Mouse (Mus musculus) midbrain, embryonic 14.5 days (tissue): ENCODE results near the gene Rpl36al. TPM values are rescaled to one million over a fixed set of nuclear protein-coding genes. Genes with fewer than 3 reads are reported as not detected.
"Not testable (repeated sequence)": the region's sequence is repeated elsewhere in the genome, so short reads cannot be mapped to it uniquely, and the experiment has no call there.

ENCODE experiments used
- ATAC-seq: fragments of 200-750 bp; cut with Nextera tagmentation; 2 replicates; pipeline ENCODE4 v1.8.0; 2017; ENCODE audit warnings: moderate number of reproducible peaks, moderate library complexity; ENCODE audit not compliant: low FRiP score, low TSS enrichment
- DNase-seq: peaks from one replicate; pipeline ENCODE4 v3.0.0-alpha.2; 2015
- H3K27ac ChIP-seq: fragments of 300-500 bp; sonication (generic); replicated peaks from 2 replicates; pipeline ENCODE4 v1.5.1; 2014; ENCODE audit warnings: mild to moderate bottlenecking, low read depth, low read length, moderate library complexity
- H3K27me3 ChIP-seq: fragments of 300-500 bp; sonication (generic); 2 replicates; pipeline ENCODE4 v1.6.1; 2014; ENCODE audit warnings: low read length, control low read depth, mixed read lengths; ENCODE audit not compliant: control insufficient read depth, insufficient read depth
- H3K36me3 ChIP-seq: fragments of 300-500 bp; sonication (generic); 2 replicates; pipeline ENCODE4 v1.6.1; 2014; ENCODE audit warnings: low read length, control low read depth; ENCODE audit not compliant: control insufficient read depth, insufficient read depth
- H3K4me1 ChIP-seq: fragments of 300-500 bp; sonication (generic); 2 replicates; pipeline ENCODE4 v1.6.1; 2014; ENCODE audit warnings: mild to moderate bottlenecking, antibody characterized with exemption, low read length, control low read depth; ENCODE audit not compliant: control insufficient read depth, insufficient read depth
- H3K4me2 ChIP-seq: fragments of 300-500 bp; sonication (generic); 2 replicates; pipeline ENCODE4 v1.6.1; 2014; ENCODE audit warnings: mild to moderate bottlenecking, low read length, moderate library complexity
- H3K4me3 ChIP-seq: fragments of 300-500 bp; sonication (generic); replicated peaks from 2 replicates; pipeline ENCODE4 v1.5.1; 2014; ENCODE audit warnings: low read depth, low read length
- H3K9ac ChIP-seq: fragments of 300-500 bp; sonication (generic); replicated peaks from 2 replicates; pipeline ENCODE4 v1.6.1; 2014; ENCODE audit warnings: mild to moderate bottlenecking, low read length, moderate library complexity
- H3K9me3 ChIP-seq: fragments of 300-500 bp; sonication (generic); 2 replicates; pipeline ENCODE4 v1.6.1; 2016; ENCODE audit warnings: low read length, control low read depth, mixed read lengths; ENCODE audit not compliant: control insufficient read depth
- WGBS: fragments of 180-500 bp; shearing (Covaris S2); extraction: QIAGEN DNeasy Blood & Tissue Kit; methylation state at CpG from one replicate; pipeline ENCODE4 v1.1.7; 2014; 5-methylcytosine and 5-hydroxymethylcytosine counted together
- polyA plus RNA-seq: library from polyadenylated mRNA; unstranded; fragments of >200 nt; fragmentation: Nextera tagmentation; extraction: Ambion mirVana; gene quantifications from 2 replicates; pipeline ENCODE4 v1.2.1, GENCODE M21; 2014

Rpl36al gene
- polyA plus RNA-seq, 1 experiment from 2014 or later = 340 TPM

DNA sequence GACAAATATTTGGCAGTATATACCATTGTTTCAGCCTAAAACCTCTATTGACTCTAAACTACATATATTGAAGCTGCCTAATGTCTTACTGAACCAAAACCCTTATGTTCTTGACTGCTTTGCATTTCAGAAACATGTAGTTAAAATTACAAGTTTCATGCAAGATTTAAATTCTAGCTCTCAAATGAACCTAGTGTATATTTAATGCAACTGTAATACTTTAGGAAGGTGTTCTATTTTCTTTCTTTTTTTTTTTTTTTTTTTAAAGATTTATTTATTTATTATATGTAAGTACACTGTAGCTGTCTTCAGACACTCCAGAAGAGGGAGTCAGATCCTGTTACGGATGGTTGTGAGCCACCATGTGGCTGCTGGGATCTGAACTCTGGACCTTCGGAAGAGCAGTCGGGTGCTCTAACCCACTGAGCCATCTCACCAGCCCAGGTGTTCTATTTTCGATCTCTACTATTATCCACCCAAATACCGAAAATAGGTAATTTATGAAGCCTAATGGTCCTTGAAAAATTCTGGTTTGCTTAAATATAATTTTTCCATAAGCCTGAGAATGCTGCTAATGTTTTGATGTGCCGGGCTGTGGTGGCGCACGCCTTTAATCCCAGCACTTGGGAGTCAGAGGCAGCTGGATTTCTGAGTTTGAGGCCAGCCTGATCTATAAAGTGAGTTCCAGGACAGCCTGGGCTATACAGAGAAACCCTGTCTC lies 16.9 kb downstream of the Rpl36al start:
- not testable (repeated sequence) for H3K9ac ChIP-seq, H3K4me1 ChIP-seq, ATAC-seq, H3K27ac ChIP-seq, DNase-seq, H3K9me3 ChIP-seq, H3K27me3 ChIP-seq, H3K4me3 ChIP-seq, H3K4me2 ChIP-seq, H3K36me3 ChIP-seq
- WGBS = 68% methylated on average over 8 of the region's 8 CpGs

- Histone ChIP-seq H3K36me3 (no peaks in the 10 kb centered on the region), H3K9ac (no peak overlapping the region), H3K4me1 (peaks cover 5% of the 10 kb centered on the region; the same call in 1 of the 2 replicates), H3K4me3 (no peak overlapping the region), H3K9me3 (no peaks in the 10 kb centered on the region), H3K27ac (no peak overlapping the region), H3K4me2 (no peak overlapping the region), H3K27me3 (no peaks in the 10 kb centered on the region)
- ATAC-seq (no peak), DNase-seq (no peak)
- WGBS = 59% methylated on average over 3 of the region's 3 CpGs
Observed at GRCm38 (mm10) chr12:69164904-69165303, 19.0 kb downstream of the Rpl36al start.

DNA sequence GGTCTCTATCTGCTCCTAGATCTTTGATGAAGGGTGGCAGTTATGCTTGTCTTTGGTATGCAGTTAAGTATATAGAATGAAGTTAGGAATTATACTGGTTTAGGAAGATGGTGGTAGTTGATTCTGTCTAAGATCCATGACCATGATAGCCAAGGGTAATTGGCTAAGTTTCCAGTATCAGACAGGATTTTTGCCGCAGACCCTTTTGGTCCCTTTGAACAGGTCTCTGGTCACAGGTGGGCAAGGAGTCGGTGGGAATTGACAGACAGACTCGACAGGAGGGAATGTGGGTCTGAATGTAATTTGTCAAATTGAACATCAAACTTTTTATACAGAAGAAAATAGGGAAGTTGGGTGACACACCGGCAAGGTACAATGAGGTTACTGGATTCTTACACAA lies 20.3 kb downstream of the Rpl36al start:
- not testable (repeated sequence) for ATAC-seq

DNA sequence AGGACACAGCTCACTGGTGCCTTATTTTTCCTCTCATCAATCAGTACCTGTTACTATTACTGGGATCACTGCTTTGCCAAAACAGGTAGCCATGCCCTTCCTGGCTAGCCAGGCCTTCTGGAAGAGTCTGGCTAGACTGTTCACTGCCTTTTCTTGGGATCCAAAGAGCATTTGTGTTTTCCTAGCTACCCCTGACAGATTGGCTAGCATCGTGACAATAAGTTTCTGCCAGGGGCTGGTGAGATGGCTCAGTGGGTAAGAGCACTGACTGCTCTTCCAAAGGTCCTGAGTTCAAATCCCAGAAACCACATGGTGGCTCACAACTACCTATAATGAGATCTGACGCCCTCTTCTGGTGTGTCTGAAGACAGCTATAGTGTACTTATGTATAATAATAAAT lies 23.2 kb downstream of the Rpl36al start:
- not testable (repeated sequence) for H3K27me3 ChIP-seq, H3K9ac ChIP-seq, H3K4me2 ChIP-seq, H3K9me3 ChIP-seq, ATAC-seq, H3K4me1 ChIP-seq, DNase-seq, H3K27ac ChIP-seq, H3K4me3 ChIP-seq
- 81% methylated on average over 2 of the region's 2 CpGs for WGBS
- H3K36me3 ChIP-seq = peaks cover 15% of the 10 kb centered on the region

More for the DNA sequence above, 20.3 kb downstream of the Rpl36al start:
- H3K9ac ChIP-seq, H3K4me1 ChIP-seq, H3K4me3 ChIP-seq, H3K4me2 ChIP-seq, H3K36me3 ChIP-seq, H3K27ac ChIP-seq, H3K27me3 ChIP-seq, DNase-seq, H3K9me3 ChIP-seq: not testable (repeated sequence)
- WGBS = 80% methylated on average over 4 of the region's 4 CpGs

- H3K27ac ChIP-seq = no peak overlapping the region; the same call in 1 of the 2 replicates
- no peak overlapping the region for H3K9ac ChIP-seq
- H3K4me3 ChIP-seq = peak overlapping the region; percentile 61; the same call in 1 of the 2 replicates
- no peaks in the 10 kb centered on the region for H3K9me3 ChIP-seq
- no peaks in the 10 kb centered on the region for H3K27me3 ChIP-seq
- H3K4me1 ChIP-seq = peaks cover 7% of the 10 kb centered on the region
- ATAC-seq (no peak; the same call in 1 of the 2 replicates), DNase-seq (peak; percentile 85)
- peak overlapping the region; percentile 32 for H3K4me2 ChIP-seq
- peaks cover 15% of the 10 kb centered on the region for H3K36me3 ChIP-seq
- 5% methylated on average over 9 of the region's 9 CpGs for WGBS
Observed at GRCm38 (mm10) chr12:69159578-69159940, 24.3 kb downstream of the Rpl36al start.

DNA sequence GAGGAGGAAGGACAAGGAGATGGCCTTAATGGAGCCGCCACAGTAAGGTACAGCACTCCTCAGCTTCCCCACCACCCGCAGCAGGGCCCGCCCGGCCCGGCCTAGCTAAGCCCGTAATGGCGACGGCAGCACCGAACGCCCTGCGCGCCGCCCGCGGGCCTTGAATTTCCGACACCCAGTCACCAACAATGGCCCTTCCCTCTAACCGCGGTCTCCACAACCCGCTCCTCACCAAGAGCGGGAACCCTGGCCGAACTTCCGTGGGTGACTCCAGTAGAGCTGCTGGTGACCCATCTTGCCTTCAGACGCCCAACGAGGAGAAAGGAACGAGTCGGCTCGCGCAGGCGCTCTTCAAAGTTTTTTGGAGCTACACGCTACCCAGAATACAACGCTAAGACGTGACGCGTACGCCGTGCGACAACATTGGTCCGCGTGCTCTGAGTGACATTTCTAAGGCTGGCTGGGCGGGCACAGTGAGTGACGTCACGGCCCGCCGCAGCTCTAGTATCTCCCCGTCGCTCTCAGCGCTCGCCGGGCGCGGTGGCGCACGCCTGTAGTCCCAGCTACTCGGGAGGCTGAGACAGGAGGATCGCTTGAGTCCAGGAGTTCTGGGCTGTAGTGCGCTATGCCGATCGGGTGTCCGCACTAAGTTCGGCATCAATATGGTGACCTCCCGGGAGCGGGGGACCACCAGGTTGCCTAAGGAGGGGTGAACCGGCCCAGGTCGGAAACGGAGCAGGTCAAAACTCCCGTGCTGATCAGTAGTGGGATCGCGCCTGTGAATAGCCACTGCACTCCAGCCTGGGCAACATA lies 24.9 kb downstream of the Rpl36al start, which contains the start of gene Rps29:
Gene Rps29, minus strand, starts transcription at position 422 of the 813 bp plus-strand sequence.
- DNase-seq = peak; percentile 100
- peak within 1 kb of the TSS; percentile 92 for H3K27ac ChIP-seq
- H3K4me1 ChIP-seq, H3K9me3 ChIP-seq, H3K27me3 ChIP-seq: not testable (repeated sequence)
- H3K36me3 ChIP-seq = peaks cover 15% of the 10 kb centered on the region
- H3K9ac ChIP-seq = peak within 1 kb of the TSS; percentile 87
- H3K4me3 ChIP-seq = peak within 1 kb of the TSS; percentile 61
- ATAC-seq = peak; percentile 99
- under 1% methylated on average over 57 of the region's 68 CpGs for WGBS
- peak within 1 kb of the TSS; percentile 63 for H3K4me2 ChIP-seq

DNA sequence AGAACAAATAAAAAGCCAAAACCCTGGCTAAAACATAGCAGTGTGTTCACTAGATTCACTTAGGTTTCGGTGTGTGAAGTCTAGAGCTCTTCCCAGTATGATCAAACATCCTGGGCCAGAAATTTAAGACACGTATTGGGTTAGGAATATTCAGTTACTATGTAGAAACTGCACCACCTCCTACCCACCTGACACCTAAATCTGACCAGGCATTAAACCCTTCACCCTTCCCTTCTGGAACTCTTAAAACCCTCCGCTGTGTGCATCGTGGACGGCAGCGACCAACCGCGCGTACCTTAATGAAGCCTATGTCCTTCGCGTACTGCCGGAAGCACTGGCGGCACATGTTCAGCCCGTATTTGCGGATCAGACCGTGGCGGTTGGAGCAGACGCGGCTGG lies 25.5 kb downstream of the Rpl36al start:
- H3K36me3 ChIP-seq = peaks cover 15% of the 10 kb centered on the region
- no peaks in the 10 kb centered on the region for H3K27me3 ChIP-seq
- peak overlapping the region; percentile 92 for H3K27ac ChIP-seq
- H3K9me3 ChIP-seq = no peaks in the 10 kb centered on the region
- under 1% methylated on average over 19 of the region's 19 CpGs for WGBS
- peaks cover 7% of the 10 kb centered on the region for H3K4me1 ChIP-seq
- peak overlapping the region; percentile 87 for H3K9ac ChIP-seq
- ATAC-seq = no peak
- peak overlapping the region; percentile 63 for H3K4me2 ChIP-seq
- peak overlapping the region; percentile 61 for H3K4me3 ChIP-seq
- no peak for DNase-seq

GRCm38 (mm10) chr12:69157107-69157506 lies 26.8 kb downstream of the Rpl36al start:
- ATAC-seq = no peak
- H3K4me1 ChIP-seq = peaks cover 7% of the 10 kb centered on the region
- peaks cover 15% of the 10 kb centered on the region for H3K36me3 ChIP-seq
- no peak for DNase-seq
- H3K9me3 ChIP-seq = no peaks in the 10 kb centered on the region
- WGBS = 99% methylated on average over 2 of the region's 2 CpGs
- no peak overlapping the region for H3K4me3 ChIP-seq
- no peak overlapping the region for H3K9ac ChIP-seq
- H3K27me3 ChIP-seq = no peaks in the 10 kb centered on the region
- no peak overlapping the region for H3K27ac ChIP-seq
- no peak overlapping the region; the same call in 1 of the 2 replicates for H3K4me2 ChIP-seq
